Mouse (Mus musculus) heart, embryonic 14.5 days (tissue): ENCODE data around the gene Robo2. TPM values are rescaled to one million over a fixed set of nuclear protein-coding genes. Genes with fewer than 3 reads are reported as not detected.

Experiments
- ATAC-seq: fragments of 200-750 bp; cut with Nextera tagmentation; 2 replicates; pipeline ENCODE4 v1.8.0; 2017; ENCODE audit warnings: low read depth, moderate TSS enrichment; ENCODE audit not compliant: insufficient number of reproducible peaks, insufficient read depth, low FRiP score
- H3K27ac ChIP-seq, 2 experiments: fragments of 200-500 bp in 1 of 2; fragments of 300-500 bp in 1 of 2; sonication (generic) in 1 of 2; replicated peaks in 1 of 2; 2 replicates each; pipeline ENCODE4 v1.5.1; 2012 to 2014; ENCODE audit warnings: low read depth in 2 of 2, low read length in 2 of 2, control low read depth in 1 of 2, mild to moderate bottlenecking in 1 of 2, mixed read lengths in 1 of 2; ENCODE audit not compliant: control insufficient read depth in 1 of 2, insufficient read depth in 1 of 2
- H3K27me3 ChIP-seq: fragments of 300-500 bp; sonication (generic); 2 replicates; pipeline ENCODE4 v1.6.1; 2014; ENCODE audit warnings: mild to moderate bottlenecking, low read length, control low read depth; ENCODE audit not compliant: control insufficient read depth, insufficient read depth
- H3K36me3 ChIP-seq: fragments of 300-500 bp; sonication (generic); 2 replicates; pipeline ENCODE4 v1.6.1; 2014; ENCODE audit warnings: mild to moderate bottlenecking, control low read depth, low read length, mixed read lengths; ENCODE audit not compliant: control insufficient read depth, insufficient read depth
- H3K4me1 ChIP-seq, 2 experiments: fragments of 200-500 bp in 1 of 2; fragments of 300-500 bp in 1 of 2; sonication (generic) in 1 of 2; 2 replicates each; pipeline ENCODE4 v1.6.1; 2012 to 2014; ENCODE audit warnings: low read length in 2 of 2, control low read depth in 1 of 2, mixed read lengths in 1 of 2; ENCODE audit not compliant: control insufficient read depth in 2 of 2, insufficient read depth in 2 of 2
- H3K4me2 ChIP-seq: fragments of 300-500 bp; sonication (generic); 2 replicates; pipeline ENCODE4 v1.6.1; 2014; ENCODE audit warnings: mild to moderate bottlenecking, low read length
- H3K4me3 ChIP-seq, 2 experiments: fragments of 200-500 bp in 1 of 2; fragments of 300-500 bp in 1 of 2; sonication (generic) in 1 of 2; 2 replicates each; pipeline ENCODE4 v1.5.1; 2012 to 2014; ENCODE audit warnings: low read length in 2 of 2, mild to moderate bottlenecking in 2 of 2, control low read depth in 1 of 2, low read depth in 1 of 2, moderate library complexity in 1 of 2; ENCODE audit not compliant: control insufficient read depth in 1 of 2, insufficient read depth in 1 of 2
- H3K9ac ChIP-seq: fragments of 300-500 bp; sonication (generic); 2 replicates; pipeline ENCODE4 v1.6.1; 2014; ENCODE audit warnings: mild to moderate bottlenecking, low read length
- H3K9me3 ChIP-seq: fragments of 300-500 bp; sonication (generic); 2 replicates; pipeline ENCODE4 v1.6.1; 2016; ENCODE audit warnings: low read length, control low read depth; ENCODE audit not compliant: control insufficient read depth
- WGBS: fragments of 180-500 bp; shearing (Covaris S2); extraction: QIAGEN DNeasy Blood & Tissue Kit; methylation state at CpG from one replicate; pipeline ENCODE4 v1.1.7; 2014; 5-methylcytosine and 5-hydroxymethylcytosine counted together
- polyA plus RNA-seq: library from polyadenylated mRNA; unstranded; fragments of >200 nt; fragmentation: Nextera tagmentation; extraction: Ambion mirVana; gene quantifications from 2 replicates; pipeline ENCODE4 v1.2.1, GENCODE M21; 2014

Robo2 gene
- polyA plus RNA-seq, 1 experiment from 2014 or later, result 8.1 TPM

GRCm38 (mm10) chr16:73874991-73875390 is 536.6 kb downstream of the Robo2 start:
- no peak for ATAC-seq

DNA sequence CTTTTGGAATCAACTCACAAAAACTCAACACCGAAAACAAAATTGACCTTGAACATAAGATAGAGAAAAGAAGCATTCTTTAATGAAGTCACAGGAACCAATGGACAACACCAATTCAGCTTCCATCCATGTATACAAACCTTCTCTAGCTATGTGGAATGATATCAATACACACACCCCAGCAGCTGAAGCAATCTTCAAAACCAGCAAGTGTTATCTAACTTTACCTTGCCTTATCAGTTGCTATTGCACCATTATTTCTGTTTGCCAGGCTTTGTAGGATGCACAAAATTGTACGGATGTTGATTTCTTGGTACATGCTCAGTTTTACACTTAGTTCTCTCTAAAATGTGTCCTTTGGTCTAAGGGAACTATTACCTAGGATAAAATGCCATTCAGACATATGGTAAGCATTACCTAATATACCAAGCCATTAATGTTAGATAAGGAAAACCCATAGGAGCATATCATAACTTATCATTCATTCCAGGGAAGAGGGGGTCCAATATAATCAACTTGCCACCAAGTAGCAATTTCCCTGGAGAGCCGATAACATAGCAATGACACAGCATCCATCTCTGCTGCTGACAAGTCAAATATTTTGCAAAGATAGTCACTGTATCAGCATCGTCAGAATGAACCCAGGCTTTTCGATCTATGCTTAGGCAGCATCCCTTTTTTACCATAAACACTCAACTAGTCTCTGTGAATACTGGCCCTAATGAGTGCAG is 537.6 kb downstream of the Robo2 start:
- Histone ChIP-seq H3K4me2 (no peak overlapping the region), H3K36me3 (no peaks in the 10 kb centered on the region), H3K27me3 (no peaks in the 10 kb centered on the region), H3K4me3 (no peak overlapping the region), H3K27ac (no peak overlapping the region), H3K9ac (no peak overlapping the region), H3K4me1 (peaks cover 0 to 2% of the 10 kb centered on the region in 2 experiments; a peak in 1 of 4 replicates), H3K9me3 (no peaks in the 10 kb centered on the region)
- no peak for ATAC-seq
- WGBS, result 74% methylated on average over 5 of the region's 5 CpGs

More at GRCm38 (mm10) chr16:73874991-73875390, 536.6 kb downstream of the Robo2 start:
- no peak overlapping the region for H3K27ac ChIP-seq
- H3K27me3 ChIP-seq, result no peaks in the 10 kb centered on the region
- no peaks in the 10 kb centered on the region for H3K36me3 ChIP-seq
- H3K9ac ChIP-seq, result no peak overlapping the region
- H3K4me2 ChIP-seq, result no peak overlapping the region
- 0 out of 2 replicates have a peak, but pooled peaks cover 5% of the 10 kb centered on the region for H3K9me3 ChIP-seq
- WGBS, result 86% methylated on average over 2 of the region's 2 CpGs
- H3K4me3 ChIP-seq, result no peak overlapping the region
- no peaks in the 10 kb centered on the region for H3K4me1 ChIP-seq

DNA sequence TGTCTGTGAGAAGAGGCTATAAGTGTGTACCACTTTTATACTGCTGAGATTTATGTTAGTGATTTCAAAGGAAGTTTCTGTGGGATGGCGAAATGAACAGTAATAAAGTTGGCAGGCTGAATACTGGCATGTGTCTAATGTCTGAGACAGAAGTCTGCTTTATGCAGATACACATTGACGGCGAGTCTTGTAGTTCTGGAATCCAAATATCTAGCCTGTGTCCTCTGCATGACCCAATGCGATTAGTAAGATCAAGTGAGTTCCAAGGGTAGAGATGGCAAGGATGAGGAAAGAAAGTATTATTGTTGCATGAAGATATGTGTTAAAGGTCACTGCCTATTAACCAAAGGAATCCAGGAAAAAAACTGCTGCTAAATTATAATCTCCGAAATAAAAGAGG is 541.3 kb downstream of the Robo2 start:
- no peak overlapping the region for H3K9ac ChIP-seq
- no peaks in the 10 kb centered on the region for H3K9me3 ChIP-seq
- WGBS, result 58% methylated on average over 5 of the region's 5 CpGs
- H3K4me3 ChIP-seq, result no peak overlapping the region
- H3K27me3 ChIP-seq, result no peaks in the 10 kb centered on the region
- no peak overlapping the region for H3K4me2 ChIP-seq
- ATAC-seq, result no peak
- H3K27ac ChIP-seq, result no peak overlapping the region
- peaks cover 0 to 2% of the 10 kb centered on the region in 2 experiments; a peak in 1 of 4 replicates for H3K4me1 ChIP-seq
- H3K36me3 ChIP-seq, result no peaks in the 10 kb centered on the region

- no peak overlapping the region for H3K27ac ChIP-seq
- no peak overlapping the region for H3K4me3 ChIP-seq
- H3K4me1 ChIP-seq, result peaks cover 0 to 2% of the 10 kb centered on the region in 2 experiments; a peak in 3 of 4 replicates
- no peaks in the 10 kb centered on the region for H3K36me3 ChIP-seq
- H3K4me2 ChIP-seq, result peak overlapping the region; percentile 8; the same call in 1 of the 2 replicates
- no peak overlapping the region for H3K9ac ChIP-seq
- H3K9me3 ChIP-seq, result no peaks in the 10 kb centered on the region
- ATAC-seq, result no peak
- WGBS, result 68% methylated on average over 7 of the region's 7 CpGs
- H3K27me3 ChIP-seq, result no peaks in the 10 kb centered on the region
Measured at GRCm38 (mm10) chr16:73869527-73870212, 542.0 kb downstream of the Robo2 start.

GRCm38 (mm10) chr16:73864625-73865024 is 547.0 kb downstream of the Robo2 start:
- ATAC-seq, result no peak
- no peaks in the 10 kb centered on the region for H3K27me3 ChIP-seq
- no peak overlapping the region for H3K4me3 ChIP-seq
- WGBS, result 14% methylated on average over 9 of the region's 9 CpGs
- H3K36me3 ChIP-seq, result no peaks in the 10 kb centered on the region
- no peak overlapping the region; the same call in 1 of the 2 replicates for H3K9ac ChIP-seq
- no peaks in the 10 kb centered on the region for H3K9me3 ChIP-seq
- peak overlapping the region; percentile 21; the same call in 1 of the 2 replicates for H3K4me2 ChIP-seq
- peaks cover 2% of the 10 kb centered on the region in 2 experiments; a peak in 3 of 4 replicates for H3K4me1 ChIP-seq
- H3K27ac ChIP-seq, result no peak overlapping the region

DNA sequence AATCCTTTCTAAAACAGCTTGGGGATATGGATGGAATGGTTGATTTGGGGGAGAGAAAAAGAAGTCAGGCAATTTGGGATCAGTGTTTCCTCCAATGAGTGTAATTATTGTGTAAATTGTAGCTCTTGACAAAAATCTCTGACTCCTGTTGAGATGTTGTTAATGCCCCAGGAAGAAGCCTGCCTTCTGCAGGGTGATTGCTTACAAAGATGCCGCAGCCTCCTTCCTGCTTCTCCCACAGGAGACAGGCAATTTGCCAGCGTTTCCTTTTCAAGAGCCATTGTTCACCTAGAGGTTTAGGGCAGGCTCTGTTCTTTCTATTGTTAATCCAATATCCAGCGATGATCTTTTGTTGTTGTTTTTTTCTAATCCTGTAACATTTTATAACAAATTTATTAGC is 547.9 kb downstream of the Robo2 start:
- Histone ChIP-seq H3K9me3 (no peaks in the 10 kb centered on the region), H3K4me2 (peak overlapping the region; percentile 21; the same call in 1 of the 2 replicates), H3K4me3 (no peak overlapping the region), H3K4me1 (peaks cover 0 to 2% of the 10 kb centered on the region in 2 experiments; a peak in 2 of 4 replicates), H3K27me3 (no peaks in the 10 kb centered on the region), H3K27ac (no peak overlapping the region), H3K36me3 (no peaks in the 10 kb centered on the region), H3K9ac (no peak overlapping the region)
- 5% methylated on average over 3 of the region's 3 CpGs for WGBS
- ATAC-seq, result no peak

DNA sequence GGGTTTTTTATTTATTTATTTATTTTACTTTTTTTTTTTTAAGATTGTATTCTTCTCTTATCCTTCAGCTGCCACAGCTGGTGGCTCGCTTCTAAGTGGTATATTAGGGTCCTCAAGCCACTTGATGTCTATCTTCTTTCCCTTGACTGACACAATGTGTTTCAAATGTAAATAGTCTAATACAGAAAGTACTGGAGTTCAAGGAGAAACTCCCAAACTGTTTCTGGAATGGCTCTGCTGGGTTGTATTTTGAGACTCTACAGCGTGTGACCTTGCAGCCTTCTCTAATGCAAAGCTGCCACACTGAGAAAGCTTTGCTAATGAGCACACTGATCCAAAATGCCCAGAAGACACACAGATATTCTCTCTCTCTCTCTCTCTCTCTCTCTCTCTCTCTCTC is 552.9 kb downstream of the Robo2 start:
- no peak overlapping the region for H3K9ac ChIP-seq
- WGBS, result 62% methylated on average over 2 of the region's 2 CpGs
- no peak overlapping the region for H3K4me2 ChIP-seq
- H3K9me3 ChIP-seq, result no peaks in the 10 kb centered on the region
- H3K4me3 ChIP-seq, result no peak overlapping the region
- H3K27ac ChIP-seq, result no peak overlapping the region
- H3K27me3 ChIP-seq, result no peaks in the 10 kb centered on the region
- H3K4me1 ChIP-seq, result no peaks in the 10 kb centered on the region; a peak in 1 of 4 replicates
- H3K36me3 ChIP-seq, result no peaks in the 10 kb centered on the region
- no peak for ATAC-seq
